Mouse (Mus musculus) ES-Bruce4 (cell line): ENCODE data around the gene Onecut1.

Experiments used
- CTCF ChIP-seq: IDR thresholded peaks from one replicate; pipeline ENCODE4 v1.8.1; 2011; ENCODE audit warnings: low read depth, low read length
- EP300 ChIP-seq: IDR thresholded peaks from 2 replicates; pipeline ENCODE4 v1.6.1; 2011; ENCODE audit warnings: low read depth, low read length; ENCODE audit not compliant: insufficient read depth

GRCm38 (mm10) chr9:74860461-74860860, 1.3 kb upstream of the Onecut1 start:
- TF ChIP-seq CTCF (no peak), EP300 (peak; percentile 96)
